Mouse (Mus musculus) bone marrow macrophage, adult 2 months (primary cell): ENCODE data around the gene Ptprh. TPM values are rescaled to one million over a fixed set of nuclear protein-coding genes. Genes with fewer than 3 reads are reported as not detected.

Experiments used
- H3K27ac ChIP-seq: 2 replicates; pipeline ENCODE4 v1.5.1; 2012; ENCODE audit warnings: low read depth, low read length; ENCODE audit not compliant: insufficient read depth
- H3K4me1 ChIP-seq: 2 replicates; pipeline ENCODE4 v1.6.1; 2012; ENCODE audit warnings: low read length; ENCODE audit not compliant: control insufficient read depth, insufficient read depth
- H3K4me3 ChIP-seq: 2 replicates; pipeline ENCODE4 v1.5.1; 2012; ENCODE audit warnings: mild to moderate bottlenecking, low read length, moderate library complexity; ENCODE audit not compliant: insufficient read depth
- CTCF ChIP-seq: IDR thresholded peaks from 2 replicates; pipeline ENCODE4 v1.5.1; 2012; ENCODE audit warnings: low read depth, mild to moderate bottlenecking, low read length, moderate library complexity
- POLR2A ChIP-seq: IDR thresholded peaks from 2 replicates; pipeline ENCODE4 v1.6.1; 2012; ENCODE audit warnings: mild to moderate bottlenecking, low read depth, low read length, borderline replicate concordance
- polyA plus RNA-seq: library from polyadenylated mRNA; stranded (reverse); fragments of >200 nt; gene quantifications from 2 replicates; pipeline ENCODE4 v1.2.4, GENCODE M21; 2012; ENCODE audit not compliant: missing spikeins, insufficient read depth, insufficient read length

The Ptprh gene
- polyA plus RNA-seq, 1 experiment, result not detected

DNA sequence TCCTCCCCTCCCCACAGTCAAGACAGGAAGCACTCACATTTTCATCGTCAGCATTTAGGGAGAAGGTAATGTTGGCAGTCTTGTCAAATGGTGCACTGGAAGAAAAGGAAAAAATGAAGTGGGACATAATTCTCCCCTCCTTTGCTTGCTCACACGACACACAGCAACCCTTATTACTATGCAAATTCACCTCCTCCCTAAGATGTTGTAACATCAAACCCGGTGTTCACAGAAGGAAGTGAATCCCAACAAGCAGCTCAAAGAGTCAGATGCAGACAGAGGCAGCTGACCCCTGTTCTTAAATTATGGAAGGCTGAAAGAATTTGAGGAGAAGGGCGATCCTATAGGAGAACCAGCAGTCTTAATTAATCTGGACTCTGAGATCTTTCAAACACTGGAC lies 32.3 kb upstream of the Ptprh start:
- no peak overlapping the region for H3K4me3 ChIP-seq
- TF ChIP-seq CTCF, result no peak
- no peak for TF ChIP-seq POLR2A
- H3K27ac ChIP-seq, result no peak overlapping the region
- 0 out of 2 replicates have a peak, but pooled peaks cover 6% of the 10 kb centered on the region for H3K4me1 ChIP-seq

DNA sequence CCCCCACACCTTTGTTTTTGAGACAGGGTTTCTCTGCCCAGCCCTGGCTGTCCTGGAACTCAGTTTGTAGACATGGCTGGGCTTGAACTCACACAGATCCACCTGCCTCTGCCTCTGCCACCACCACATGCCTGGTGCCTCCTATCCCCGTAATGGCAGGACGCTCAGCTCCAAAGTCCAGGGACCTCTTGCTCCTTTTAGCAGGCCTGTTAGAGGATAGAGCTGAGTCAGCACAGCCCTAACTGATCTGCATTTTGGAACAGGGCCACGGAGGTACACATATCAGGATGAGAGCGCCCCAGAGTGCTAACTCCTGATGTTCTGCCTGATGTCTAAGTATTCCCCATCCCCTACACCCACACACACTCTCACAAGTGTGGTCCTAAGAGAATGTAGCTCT lies 27.2 kb upstream of the Ptprh start, which contains the start of gene Tmem86b:
Tmem86b (minus strand) TSS at position 392 of the 400 bp plus-strand sequence.
- Histone ChIP-seq H3K4me3 (no peak within 1 kb of the TSS), H3K27ac (no peak within 1 kb of the TSS), H3K4me1 (no peaks in the 10 kb centered on the region)
- no peak for TF ChIP-seq POLR2A
- no peak for TF ChIP-seq CTCF

DNA sequence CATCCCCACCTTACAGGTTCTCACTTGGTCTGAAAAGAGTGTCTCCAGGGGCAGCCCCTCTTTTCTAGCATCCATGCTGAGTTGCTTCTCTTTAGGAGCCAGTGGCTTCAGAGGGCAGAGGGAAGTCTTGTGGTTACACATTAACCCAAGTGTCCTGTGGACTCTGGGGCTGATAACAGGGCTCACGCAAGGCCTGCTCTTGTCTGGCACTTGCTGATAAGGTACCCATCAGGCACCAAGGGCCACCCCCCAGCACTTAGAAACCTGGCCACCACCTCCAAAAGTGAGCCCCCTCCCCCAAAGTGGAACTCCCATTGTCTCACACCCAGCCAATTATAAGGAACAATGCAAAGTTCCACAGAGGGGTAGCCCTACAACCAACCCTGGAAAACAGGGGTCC lies 26.4 kb upstream of the Ptprh start:
- Histone ChIP-seq H3K4me1 (no peaks in the 10 kb centered on the region), H3K27ac (no peak overlapping the region), H3K4me3 (no peak overlapping the region)
- TF ChIP-seq POLR2A, result no peak
- no peak for TF ChIP-seq CTCF

DNA sequence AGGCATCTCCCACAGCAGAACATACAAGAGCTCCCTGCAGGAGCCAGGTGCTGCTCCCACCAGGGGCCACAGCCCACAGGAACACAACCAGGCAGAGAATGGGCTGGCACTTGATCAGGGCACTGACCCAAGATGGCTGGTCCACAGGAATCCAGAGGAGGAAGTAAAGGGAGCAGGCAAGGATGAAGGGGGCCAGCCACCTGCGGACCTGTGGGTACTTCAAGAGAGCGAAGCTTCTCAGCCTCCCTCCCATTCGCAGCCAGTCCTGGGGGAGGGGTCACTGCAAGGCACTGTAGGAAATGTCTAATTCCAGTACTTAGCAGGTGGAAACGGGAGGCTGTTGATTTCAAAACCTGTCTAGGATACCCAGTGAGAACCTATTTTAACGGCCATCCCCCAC lies 25.7 kb upstream of the Ptprh start:
- no peak for TF ChIP-seq POLR2A
- TF ChIP-seq CTCF, result no peak
- Histone ChIP-seq H3K4me3 (no peak overlapping the region), H3K27ac (no peak overlapping the region), H3K4me1 (no peaks in the 10 kb centered on the region)

DNA sequence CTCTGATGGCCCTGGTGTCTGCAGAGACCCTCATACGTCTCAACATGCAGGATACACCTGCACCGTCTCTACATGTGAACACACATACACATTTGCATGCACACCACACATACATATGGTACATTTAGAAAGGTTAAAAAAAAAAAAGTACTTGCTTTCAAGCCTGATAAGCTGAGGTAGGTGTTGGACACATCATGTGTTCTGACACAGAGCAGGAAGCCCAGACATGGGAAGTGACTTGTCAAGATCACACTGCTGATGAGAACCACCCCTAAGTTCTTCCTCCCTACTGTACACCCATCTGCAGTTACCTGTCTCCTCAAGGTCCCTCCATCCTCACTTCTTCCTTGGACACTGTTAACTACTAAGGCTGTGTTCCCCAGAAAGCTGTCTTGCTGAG lies 22.1 kb upstream of the Ptprh start:
- Histone ChIP-seq H3K27ac (no peak overlapping the region), H3K4me1 (no peaks in the 10 kb centered on the region), H3K4me3 (no peak overlapping the region)
- TF ChIP-seq CTCF, result no peak

DNA sequence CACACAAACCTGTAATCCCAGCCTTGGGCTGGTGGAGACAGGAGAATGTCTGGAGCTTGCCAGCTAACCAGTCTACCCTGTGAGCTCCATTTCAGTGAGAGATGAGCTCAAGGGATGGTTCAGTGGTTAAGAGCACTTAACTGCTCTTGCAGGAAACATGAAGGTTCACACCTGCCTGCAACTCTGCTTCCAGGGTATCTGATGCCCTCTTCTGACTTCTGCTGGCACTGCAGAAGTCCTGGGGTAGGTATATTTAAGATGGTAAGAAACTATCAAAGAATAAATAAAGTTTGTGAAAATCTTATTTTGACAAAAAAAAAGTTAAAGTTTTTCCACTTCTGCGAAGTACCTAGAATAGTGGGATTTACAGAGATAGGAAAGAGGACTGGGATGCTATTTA lies 20.5 kb upstream of the Ptprh start:
- no peaks in the 10 kb centered on the region for H3K4me1 ChIP-seq
- H3K27ac ChIP-seq, result no peak overlapping the region
- TF ChIP-seq POLR2A (no peak), CTCF (peak; percentile 37; the same call in 1 of the 2 replicates)

DNA sequence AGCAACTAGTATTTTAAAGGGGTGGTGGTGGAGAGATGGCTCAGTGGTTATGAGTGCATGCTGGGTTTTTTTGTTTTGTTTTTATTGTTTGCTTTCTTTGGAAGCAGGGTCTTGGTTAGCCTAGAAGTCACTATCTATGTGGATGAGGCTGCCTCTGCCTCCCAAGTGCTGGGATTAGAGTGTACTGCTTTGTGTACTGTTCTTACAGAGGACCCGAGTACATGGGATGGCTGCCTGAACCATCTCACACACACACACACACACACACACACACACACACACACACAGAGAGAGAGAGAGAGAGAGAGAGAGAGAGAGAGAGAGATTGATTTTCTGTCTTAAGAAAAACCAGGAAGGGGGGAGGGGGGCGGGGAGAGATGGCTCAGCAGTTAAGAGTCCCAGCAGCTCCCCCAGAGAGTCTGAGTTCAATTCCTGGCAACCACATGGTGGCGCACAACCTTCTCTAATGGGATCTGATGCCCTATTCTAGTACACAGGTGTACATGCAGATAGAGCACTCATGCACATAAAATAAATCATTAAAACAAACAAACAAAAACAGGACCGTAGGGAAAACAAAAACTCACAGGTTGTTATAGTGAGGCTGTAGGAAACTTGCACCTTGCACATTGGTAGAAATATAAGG lies 19.8 kb upstream of the Ptprh start:
- no peak for TF ChIP-seq POLR2A
- TF ChIP-seq CTCF, result 0 out of 2 replicates have a peak, but pooled peaks have one; percentile 38

More for the DNA sequence above, 20.5 kb upstream of the Ptprh start:
- H3K4me3 ChIP-seq, result no peak overlapping the region

DNA sequence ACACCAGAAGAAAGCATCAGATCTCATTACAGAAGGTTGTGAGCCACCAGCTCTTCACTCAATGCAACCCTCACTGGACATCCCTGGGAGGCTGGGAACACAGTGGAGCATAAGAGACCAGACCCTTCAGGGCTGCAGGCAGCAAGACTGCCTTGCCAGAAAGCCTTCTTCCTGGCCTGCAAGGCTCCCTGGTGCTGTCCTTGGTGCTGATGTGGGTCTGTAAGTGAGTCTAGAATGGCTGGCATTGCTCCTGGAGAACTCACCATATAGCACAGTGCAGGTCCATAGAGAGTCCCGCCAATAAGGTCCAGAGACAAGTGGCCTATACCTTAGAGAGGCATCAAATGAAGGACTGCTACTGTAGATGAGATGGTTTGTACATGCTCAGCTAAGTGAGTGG lies 16.1 kb upstream of the Ptprh start:
- no peak for TF ChIP-seq POLR2A
- TF ChIP-seq CTCF, result no peak
- H3K27ac ChIP-seq, result no peak overlapping the region
- H3K4me1 ChIP-seq, result no peaks in the 10 kb centered on the region
- H3K4me3 ChIP-seq, result no peak overlapping the region

More for the DNA sequence above, 19.8 kb upstream of the Ptprh start:
- H3K27ac ChIP-seq, result no peak overlapping the region
- no peaks in the 10 kb centered on the region for H3K4me1 ChIP-seq
- H3K4me3 ChIP-seq, result no peak overlapping the region

DNA sequence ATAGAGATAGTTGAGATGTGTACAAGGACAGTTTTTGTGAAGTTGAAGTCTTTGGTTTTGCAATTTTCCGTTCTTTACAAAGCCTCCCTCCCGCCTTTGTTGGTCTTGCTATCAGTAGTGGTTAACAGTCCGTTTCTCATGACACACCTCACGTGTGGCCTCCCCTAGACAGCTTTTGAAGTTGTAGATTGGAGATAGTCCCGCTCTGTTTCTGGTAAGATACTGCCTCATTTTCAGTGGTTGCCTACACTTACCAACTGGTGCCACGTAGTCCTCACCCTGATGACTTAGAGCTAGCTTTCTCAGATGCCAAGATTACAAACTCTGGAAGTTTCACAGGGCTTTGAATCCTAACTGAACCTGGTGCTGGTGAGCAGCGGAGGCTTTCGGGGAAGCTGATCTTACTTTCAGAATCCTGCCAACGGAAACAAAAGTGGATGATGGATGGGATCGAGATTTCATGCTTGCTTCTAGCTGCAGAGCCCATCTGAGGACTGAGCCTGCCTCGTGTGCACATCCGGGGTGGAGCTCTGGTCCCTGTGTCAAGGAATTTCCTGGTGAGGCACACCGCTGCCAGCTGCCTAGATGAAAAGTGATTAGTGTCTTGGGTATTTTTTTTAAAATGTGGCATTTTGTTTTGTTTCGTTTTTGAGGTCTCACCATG lies 10.0 kb upstream of the Ptprh start:
- H3K4me1 ChIP-seq, result no peaks in the 10 kb centered on the region
- TF ChIP-seq POLR2A (no peak), CTCF (no peak)
- H3K4me3 ChIP-seq, result no peak overlapping the region
- H3K27ac ChIP-seq, result no peak overlapping the region

DNA sequence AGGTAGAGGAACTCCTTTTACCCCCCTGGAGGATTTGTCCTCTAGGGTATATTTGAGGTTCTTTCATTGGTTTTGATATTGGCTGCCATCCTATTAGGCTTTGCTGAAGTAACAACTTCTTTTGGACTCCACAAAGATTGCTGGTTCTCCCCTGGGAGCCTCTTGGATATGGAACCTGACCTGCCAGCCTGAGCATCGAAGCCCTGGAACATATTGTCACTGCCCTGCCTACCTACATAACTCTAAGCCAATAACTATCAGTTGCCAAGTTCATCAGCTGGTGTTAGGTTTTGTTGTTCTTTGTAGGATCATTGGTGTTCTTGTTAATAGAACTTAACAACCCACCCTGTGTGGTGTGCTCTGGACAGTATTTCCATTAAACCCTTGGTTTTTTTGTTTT lies 9.1 kb upstream of the Ptprh start:
- Histone ChIP-seq H3K4me3 (no peak overlapping the region), H3K27ac (no peak overlapping the region), H3K4me1 (no peaks in the 10 kb centered on the region)
- TF ChIP-seq POLR2A, result no peak
- TF ChIP-seq CTCF, result no peak

DNA sequence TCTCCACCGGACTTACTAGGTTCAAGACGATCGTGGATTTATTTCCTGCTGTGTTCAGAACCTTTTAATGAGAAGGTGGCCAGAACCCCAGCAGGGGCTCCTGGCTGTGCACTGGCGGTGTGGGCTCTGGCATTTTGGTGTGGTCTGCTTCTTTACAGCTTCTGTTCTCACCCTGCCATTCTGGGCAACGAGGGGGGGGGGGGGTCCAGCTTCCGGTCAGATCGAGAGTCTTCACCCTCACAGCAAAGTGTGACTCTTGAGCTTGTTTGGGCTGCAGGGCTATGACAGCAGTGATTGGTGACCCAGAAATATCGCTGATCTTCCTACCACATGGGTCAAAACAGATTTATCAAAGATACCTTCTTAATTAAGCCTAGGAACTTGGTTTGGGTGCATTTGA lies 8.5 kb upstream of the Ptprh start:
- Histone ChIP-seq H3K4me1 (no peaks in the 10 kb centered on the region), H3K27ac (no peak overlapping the region), H3K4me3 (no peak overlapping the region)
- no peak for TF ChIP-seq CTCF
- no peak for TF ChIP-seq POLR2A
